Mouse (Mus musculus) cerebellum, adult 2 months (tissue): ENCODE results near the gene Isl1.

Experiments
- CTCF ChIP-seq: fragments of 200-500 bp; IDR thresholded peaks from 2 replicates; pipeline ENCODE4 v1.5.1; 2011; ENCODE audit warnings: low read depth, mild to moderate bottlenecking, control low read depth, low read length, moderate library complexity, borderline replicate concordance; ENCODE audit not compliant: insufficient read depth
- POLR2A ChIP-seq: fragments of 200-500 bp; IDR thresholded peaks from 2 replicates; pipeline ENCODE4 v1.6.1; 2011; ENCODE audit warnings: low read length, control low read depth, borderline replicate concordance; ENCODE audit not compliant: insufficient read depth

- TF ChIP-seq CTCF (no peak), POLR2A (no peak)
These were observed 5.7 kb downstream of the Isl1 start for GRCm38 (mm10) chr13:116303766-116304165.
